Mouse (Mus musculus) urinary bladder, postnatal 10 days (tissue): Measurements from ENCODE around the gene Tatdn2.

ENCODE experiments used
- DNase-seq: peaks from one replicate; pipeline ENCODE4 v3.0.0; 2022; ENCODE audit warnings: low spot score

Gene Tatdn2

DNA sequence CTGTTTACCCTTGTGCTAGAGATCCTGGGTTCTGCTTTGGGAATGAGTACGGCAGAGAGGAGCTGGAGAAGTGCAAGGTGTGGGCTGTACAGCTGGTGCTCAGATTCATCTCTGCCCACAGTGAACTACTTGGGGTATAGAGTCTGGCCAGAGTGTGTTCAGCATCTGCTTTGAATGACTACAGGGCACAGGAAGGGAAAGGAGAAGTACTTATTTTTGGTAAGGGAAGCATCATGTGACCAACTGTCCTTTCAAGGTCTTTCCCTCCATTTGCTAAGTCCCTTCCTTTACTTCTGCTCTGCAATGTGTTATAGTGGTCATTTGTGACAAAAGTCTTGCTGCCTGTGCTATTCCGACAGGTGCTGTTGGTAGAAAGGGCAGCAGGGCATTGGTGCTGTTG is 17.4 kb downstream of the Tatdn2 start:
- no peak for DNase-seq

- DNase-seq, result no peak
Measured at GRCm38 (mm10) chr6:113714797-113715196, 17.9 kb downstream of the Tatdn2 start.

GRCm38 (mm10) chr6:113717541-113717940 is 20.7 kb downstream of the Tatdn2 start:
- DNase-seq, result no peak

DNA sequence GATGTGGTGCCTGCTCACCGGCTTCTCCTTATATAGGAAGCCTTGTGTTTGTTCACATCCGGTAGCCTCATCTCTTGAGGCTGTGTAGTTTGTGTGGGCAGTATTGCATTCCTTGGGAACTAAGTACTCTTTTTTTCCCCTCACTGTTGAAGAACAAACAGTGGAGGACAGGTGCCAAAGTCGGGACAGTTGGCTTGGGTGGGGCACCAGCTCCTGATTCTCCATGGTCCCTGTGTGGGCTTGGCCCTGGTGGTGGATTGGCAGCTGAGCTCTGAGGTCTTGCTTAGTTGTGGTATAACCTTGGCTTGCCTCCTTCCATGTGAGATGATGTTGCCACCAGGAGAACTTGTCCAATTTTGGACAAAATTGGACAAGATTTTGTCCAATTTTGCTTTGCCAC is 23.0 kb downstream of the Tatdn2 start, which contains the start of gene Ghrl:
TSS of gene Ghrl (minus strand) at position 3 of the 400 bp plus-strand sequence.
- no peak for DNase-seq

GRCm38 (mm10) chr6:113721061-113721460 is 24.2 kb downstream of the Tatdn2 start:
- no peak for DNase-seq

DNA sequence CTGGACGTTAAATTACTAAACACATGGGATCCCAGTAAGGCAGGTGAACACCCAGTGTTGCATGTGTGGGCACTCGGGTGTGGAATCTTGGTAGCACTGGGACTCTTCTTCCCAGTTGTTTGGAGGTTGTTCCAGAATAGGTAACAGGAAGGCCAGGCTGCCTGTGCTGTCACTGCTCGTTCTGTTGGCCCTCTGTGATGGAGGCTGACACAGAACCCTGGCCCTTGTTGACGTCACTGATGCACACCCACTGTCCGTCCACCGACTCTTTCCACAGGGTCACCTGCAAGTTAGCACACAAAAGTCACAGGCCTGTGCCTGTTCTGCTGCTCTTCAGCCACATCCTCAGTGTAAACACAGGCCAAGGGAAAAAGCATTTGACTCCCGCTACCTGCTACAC is 31.3 kb downstream of the Tatdn2 start:
- no peak for DNase-seq

- no peak for DNase-seq
Measured at GRCm38 (mm10) chr6:113731296-113731695, 34.4 kb downstream of the Tatdn2 start.

- DNase-seq, result no peak
Measured at GRCm38 (mm10) chr6:113737318-113738046, 40.6 kb downstream of the Tatdn2 start.

DNA sequence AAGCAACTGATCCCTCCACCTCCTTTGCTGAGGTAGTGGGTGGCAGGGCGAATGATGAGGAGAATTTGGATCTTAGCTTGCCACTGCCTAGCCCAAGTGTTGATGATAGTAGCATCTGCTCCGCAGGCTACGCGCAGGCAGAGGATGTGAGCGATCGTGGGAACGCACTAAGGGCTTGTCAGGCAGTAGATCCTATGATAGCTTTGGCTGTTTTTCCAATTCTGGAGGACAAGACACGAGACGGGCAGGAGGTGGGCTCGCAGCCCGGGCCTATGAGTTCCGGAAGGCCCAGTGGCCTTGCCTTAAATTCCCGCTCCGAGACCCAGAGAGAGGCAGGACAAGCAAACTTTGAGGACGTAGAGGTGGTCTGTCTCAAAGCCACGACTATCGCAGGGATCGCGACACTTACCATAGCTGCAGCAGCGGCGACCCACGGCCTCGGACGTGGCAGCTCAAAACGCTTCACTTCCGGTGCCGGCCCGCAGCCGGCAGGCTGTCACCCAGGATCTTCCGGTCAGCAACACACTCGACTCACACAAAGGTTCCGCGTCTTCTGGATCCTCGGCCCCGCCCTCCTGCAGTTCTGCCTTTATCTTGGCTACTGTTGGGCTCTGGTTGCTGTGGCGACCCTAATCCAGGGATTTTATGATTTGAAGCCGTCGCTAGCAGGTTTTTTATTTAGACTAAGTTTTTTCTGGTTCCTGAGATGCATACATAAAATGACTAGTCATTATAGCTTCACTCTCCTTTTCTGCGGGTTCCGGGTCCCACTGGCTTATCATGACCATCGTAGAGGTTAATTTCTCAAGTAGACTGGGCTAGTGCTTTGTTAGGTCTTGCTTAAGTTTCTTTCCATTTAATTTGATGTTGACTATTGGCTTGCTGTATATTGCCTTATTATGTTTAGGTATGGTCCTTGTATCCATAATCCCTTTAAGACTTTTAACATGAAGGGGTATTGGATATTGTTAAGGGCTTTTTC is 43.7 kb downstream of the Tatdn2 start, which contains the start of gene Sec13:
TSS of gene Sec13 (minus strand) at position 508 of the 982 bp plus-strand sequence.
- DNase-seq, result peak; percentile 43

DNA sequence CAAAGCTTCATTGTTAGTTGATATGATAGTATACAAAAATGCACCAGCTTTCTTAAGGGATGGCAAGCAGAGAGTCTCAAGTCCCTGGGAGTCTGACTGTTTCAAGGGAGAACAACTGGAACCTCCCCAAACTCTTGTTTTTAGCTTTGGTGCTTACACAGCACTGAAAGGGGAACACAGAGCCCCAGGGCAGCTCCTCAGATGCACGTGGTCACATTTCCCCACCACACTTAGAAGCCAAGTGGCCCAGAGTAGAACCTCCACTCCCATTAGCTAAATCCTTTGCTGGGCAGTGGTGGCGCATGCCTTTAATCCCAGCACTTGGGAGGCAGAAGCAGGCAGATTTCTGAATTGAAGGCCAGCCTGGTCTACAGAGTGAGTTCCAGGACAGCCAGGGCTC is 44.6 kb downstream of the Tatdn2 start:
- no peak for DNase-seq

GRCm38 (mm10) chr6:113742321-113742720 is 45.5 kb downstream of the Tatdn2 start:
- DNase-seq, result no peak

GRCm38 (mm10) chr6:113743111-113743510 is 46.3 kb downstream of the Tatdn2 start:
- no peak for DNase-seq

- DNase-seq, result no peak
Measured at GRCm38 (mm10) chr6:113745117-113745516, 48.3 kb downstream of the Tatdn2 start.

GRCm38 (mm10) chr6:113747284-113747683 is 50.4 kb downstream of the Tatdn2 start:
- DNase-seq, result no peak

DNA sequence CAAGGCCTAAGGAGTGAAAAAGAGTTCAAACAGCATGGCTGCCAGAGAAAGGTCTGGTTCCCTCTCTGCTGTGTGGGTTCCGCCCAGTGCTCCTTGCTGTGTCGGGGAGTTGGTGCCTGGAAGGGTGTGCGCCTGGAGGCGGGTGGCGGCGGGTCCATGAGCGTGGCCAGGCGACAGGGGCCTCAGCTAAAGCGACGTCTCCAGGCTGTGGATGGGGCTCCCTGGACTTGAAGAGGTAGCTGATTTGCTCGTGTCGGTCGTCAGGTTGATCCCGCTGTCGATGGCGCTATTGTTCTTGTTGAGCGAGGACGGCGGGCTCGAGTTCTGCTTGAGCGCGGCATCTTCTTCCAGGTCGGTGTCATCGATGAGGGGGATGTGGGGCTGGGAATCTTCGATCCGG is 51.5 kb downstream of the Tatdn2 start:
- no peak for DNase-seq

DNA sequence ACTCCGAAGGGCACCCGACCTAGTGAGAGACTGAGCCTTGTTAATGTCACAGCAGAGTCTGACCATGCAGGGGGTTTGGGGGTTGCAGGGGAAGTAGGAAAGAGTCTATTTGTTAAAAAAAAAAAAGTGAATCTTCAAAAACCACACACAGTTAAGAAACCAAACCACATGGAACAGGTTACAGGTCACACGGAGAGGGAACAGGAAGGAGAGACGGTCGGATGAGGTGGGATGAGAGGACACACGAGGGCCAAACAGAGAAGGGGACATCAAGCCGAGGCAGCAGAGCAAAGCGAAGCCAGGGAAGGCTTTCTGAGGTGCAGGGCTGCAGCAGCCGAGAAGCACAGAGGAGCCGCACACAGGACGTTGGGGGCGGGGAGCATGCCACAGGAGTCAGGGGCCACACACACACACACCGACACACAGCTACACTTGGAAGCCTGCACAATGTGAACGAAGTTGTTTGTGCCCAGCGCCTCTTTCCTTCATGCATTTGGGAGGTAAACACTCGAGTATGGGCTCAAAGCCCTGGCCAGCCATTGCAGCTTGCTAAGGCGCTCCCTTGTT is 52.4 kb downstream of the Tatdn2 start:
- DNase-seq, result no peak
